7 mouse cellular contexts compared by ENCODE assay signal in the genomic region with DNA sequence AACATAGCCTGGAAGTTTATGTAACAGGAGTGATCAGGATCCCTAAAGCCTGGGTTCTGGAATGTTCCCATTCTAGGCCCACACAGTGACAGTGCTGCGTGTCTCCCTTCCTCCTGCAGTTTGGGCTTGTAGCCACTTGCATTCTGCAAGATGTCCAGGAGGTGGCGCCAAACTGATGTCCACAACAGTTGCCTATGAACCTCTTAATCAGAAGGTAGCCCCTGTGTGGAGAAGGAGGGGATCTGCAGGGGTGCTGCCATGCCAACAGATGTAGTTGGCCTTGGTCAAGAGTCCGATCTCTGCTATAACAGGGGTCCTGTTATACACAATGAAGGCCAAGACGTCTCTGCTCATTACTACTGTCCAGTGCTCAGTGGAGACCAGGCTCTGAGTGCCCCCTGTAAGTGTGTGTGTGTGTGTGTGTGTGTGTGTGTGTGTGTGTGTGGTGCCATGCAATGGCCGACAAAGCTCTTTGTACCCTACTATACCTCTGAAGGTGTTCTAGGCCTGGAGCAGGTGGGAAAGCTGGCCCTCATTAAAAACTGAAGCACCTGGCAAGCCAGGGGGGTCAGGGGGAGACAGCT. TPM values are rescaled to one million over a fixed set of nuclear protein-coding genes. Genes with fewer than 3 reads are reported as not detected.
DNase-seq lines count a peak whose midpoint lies in the region; ATAC-seq and TF ChIP-seq lines count a peak whose summit lies in the region.

No protein-coding gene starts in this region.

- no peaks in the 10 kb centered on the region for H3K27me3 ChIP-seq in midbrain, embryonic 14.5 days (ENCODE audit: control insufficient read depth, insufficient read depth, low read length)

- H3K4me3 ChIP-seq in cortical plate, adult 2 months (ENCODE audit: insufficient read depth, low read length) = no peak overlapping the region
- no peak overlapping the region for H3K4me3 ChIP-seq in midbrain, embryonic 14.5 days (replicated peaks; ENCODE audit: low read depth, low read length)

- TF ChIP-seq CTCF in cortical plate, adult 2 months (IDR thresholded peaks at IDR 0.05; ENCODE audit: extremely low read depth, insufficient read depth, low read length) = peak; percentile 99

- WGBS in midbrain, embryonic 14.5 days = 36% methylated on average over 5 of the region's 5 CpGs

- DNase-seq in adrenal gland, adult 18-20 months (ENCODE audit: low spot score in 2 of 2) = peak; percentile 90
- DNase-seq in gastrocnemius, postnatal 25 days = peak; percentile 79
- DNase-seq in kidney, adult 18-20 months = peak; percentile 89
- DNase-seq in left cerebral cortex, postnatal 4 days = peak; percentile 90
- DNase-seq in midbrain, embryonic 14.5 days = peak; percentile 88
- peak; percentile 50 for DNase-seq in spleen, adult 12 weeks (ENCODE audit: low spot score)

- no peak overlapping the region for H3K27ac ChIP-seq in cortical plate, adult 2 months (ENCODE audit: insufficient read depth, low read length)
- no peak overlapping the region for H3K27ac ChIP-seq in midbrain, embryonic 14.5 days (replicated peaks; ENCODE audit: low read depth, low read length)

- H3K36me3 ChIP-seq in midbrain, embryonic 14.5 days (ENCODE audit: control insufficient read depth, insufficient read depth, low read length) = no peaks in the 10 kb centered on the region

- TF ChIP-seq POLR2A in cortical plate, adult 2 months (IDR thresholded peaks at IDR 0.05; ENCODE audit: extremely low read depth, insufficient read depth, low read length) = no peak

- H3K9me3 ChIP-seq in midbrain, embryonic 14.5 days (ENCODE audit: control insufficient read depth, low read length) = no peaks in the 10 kb centered on the region

- intact Hi-C loops in left cerebral cortex, postnatal 4 days (cut with DNase I) = loop anchor here (5.0 to 10.0 kb wide), 3 partner anchors 96 to 184 kb away; no protein-coding TSS in a partner anchor

- H3K9ac ChIP-seq in midbrain, embryonic 14.5 days (replicated peaks; ENCODE audit: low read length) = no peak overlapping the region

- no peak overlapping the region for H3K4me2 ChIP-seq in midbrain, embryonic 14.5 days (ENCODE audit: low read length)

- H3K4me1 ChIP-seq in cortical plate, adult 2 months (ENCODE audit: control insufficient read depth, insufficient read depth, low read length) = 0 out of 2 replicates have a peak, but pooled peaks cover 4% of the 10 kb centered on the region
- no peaks in the 10 kb centered on the region for H3K4me1 ChIP-seq in midbrain, embryonic 14.5 days (ENCODE audit: control insufficient read depth, insufficient read depth, low read length)

- ATAC-seq in midbrain, embryonic 14.5 days (ENCODE audit: low FRiP score, low TSS enrichment) = peak; percentile 32; the same call in 1 of the 2 replicates

RNA-seq across cellular contexts. Expression of a gene that starts 24.5 kb away (rescaled TPM):
- total RNA-seq in adrenal gland, adult 18-20 months (2021) = 10 to 100 TPM; 19.0 to 20.1 TPM
- polyA plus RNA-seq in cortical plate, adult 2 months (2012; rRNA removed) = 144 and 166 TPM in 2 replicates
- total RNA-seq in gastrocnemius, postnatal 25 days (2021) = 1 to 10 TPM; 1.9 to 2.0 TPM
- 10 to 100 TPM; 58.4 to 59.0 TPM for total RNA-seq in left cerebral cortex, postnatal 4 days (2021)
- polyA plus RNA-seq in midbrain, embryonic 14.5 days (2014; fragmentation: Nextera tagmentation; extraction: Ambion mirVana) = 17.5 and 18.5 TPM in 2 replicates

RNA-seq across cellular contexts. Expression of a gene that starts 42.3 kb away (rescaled TPM):
- 10 to 100 TPM in 1 of 2 experiments, 1 to 10 TPM in 1; 9.1 to 17.9 TPM for total RNA-seq in adrenal gland, adult 18-20 months (2021)
- 371 and 405 TPM in 2 replicates for polyA plus RNA-seq in cortical plate, adult 2 months (2012; rRNA removed)
- total RNA-seq in gastrocnemius, postnatal 25 days (2021) = 100 to 1,000 TPM in 1 of 2 experiments, 10 to 100 TPM in 1; 36.1 to 131 TPM
- total RNA-seq in left cerebral cortex, postnatal 4 days (2021) = 100 to 1,000 TPM; 109 to 114 TPM
- polyA plus RNA-seq in midbrain, embryonic 14.5 days (2014; fragmentation: Nextera tagmentation; extraction: Ambion mirVana) = 1.6 and 2.1 TPM in 2 replicates

Comparison
In these comparisons a context has a peak if more than half of its experiments do, and no peak if none do; other contexts are left out.
1. RNA of a gene that starts 24.5 kb away (total RNA-seq): 58.4 to 59.0 TPM in left cerebral cortex, postnatal 4 days and 19.0 to 20.1 TPM in adrenal gland, adult 18-20 months; 1.9 to 2.0 TPM in gastrocnemius, postnatal 25 days; every median in the first group is over 4 times any median in the second.
2. Peak in every context shown above with its lines, with median percentiles within 50 percentile points of each other: DNase-seq.